Mouse (Mus musculus) olfactory bulb, adult 2 months (tissue): ENCODE results near the gene Efnb3. TPM values are rescaled to one million over a fixed set of nuclear protein-coding genes. Genes with fewer than 3 reads are reported as not detected.

Experiments
- H3K27ac ChIP-seq: fragments of 200-500 bp; 2 replicates; pipeline ENCODE4 v1.5.1; 2012; ENCODE audit warnings: low read depth, low read length; ENCODE audit not compliant: insufficient read depth
- H3K4me1 ChIP-seq: fragments of 200-500 bp; 2 replicates; pipeline ENCODE4 v1.6.1; 2012; ENCODE audit warnings: low read length; ENCODE audit not compliant: control insufficient read depth, insufficient read depth
- H3K4me3 ChIP-seq: fragments of 200-500 bp; 2 replicates; pipeline ENCODE4 v1.5.1; 2012; ENCODE audit warnings: mild to moderate bottlenecking, low read depth, low read length, moderate library complexity; ENCODE audit not compliant: insufficient read depth
- CTCF ChIP-seq: fragments of 200-500 bp; IDR thresholded peaks from 2 replicates; pipeline ENCODE4 v1.5.1; 2012; ENCODE audit warnings: low read depth, mild to moderate bottlenecking, low read length, moderate library complexity; ENCODE audit not compliant: insufficient read depth
- POLR2A ChIP-seq: fragments of 200-500 bp; IDR thresholded peaks from 2 replicates; pipeline ENCODE4 v1.6.1; 2012; ENCODE audit warnings: mild to moderate bottlenecking, low read depth, low read length, moderate library complexity; ENCODE audit not compliant: insufficient read depth
- WGBS: fragments of 180-500 bp; shearing (Covaris S2); methylation state at CpG from one replicate; pipeline ENCODE4 v1.1.7; 2018; 5-methylcytosine and 5-hydroxymethylcytosine counted together
- polyA plus RNA-seq: library from polyadenylated mRNA; stranded (reverse); fragments of >200 nt; gene quantifications from 2 replicates; pipeline ENCODE4 v1.2.4, GENCODE M21; 2012; ENCODE audit warnings: low replicate concordance; ENCODE audit not compliant: missing spikeins, insufficient read depth, insufficient read length

Gene Efnb3
- polyA plus RNA-seq, 1 experiment, result not detected

GRCm38 (mm10) chr11:69589207-69589834 lies 29.3 kb upstream of the Efnb3 start:
- no peak overlapping the region for H3K4me3 ChIP-seq
- H3K27ac ChIP-seq, result no peak overlapping the region
- H3K4me1 ChIP-seq, result no peaks in the 10 kb centered on the region
- TF ChIP-seq CTCF (no peak), POLR2A (no peak)
- WGBS, result 92% methylated on average over 22 of the region's 22 CpGs

- H3K27ac ChIP-seq, result no peak overlapping the region
- H3K4me3 ChIP-seq, result no peak overlapping the region
- WGBS, result 82% methylated on average over 7 of the region's 7 CpGs
- TF ChIP-seq POLR2A (no peak), CTCF (no peak)
- H3K4me1 ChIP-seq, result no peaks in the 10 kb centered on the region
Measured at GRCm38 (mm10) chr11:69585718-69586325, 25.8 kb upstream of the Efnb3 start.

- Histone ChIP-seq H3K27ac (no peak overlapping the region), H3K4me3 (no peak overlapping the region), H3K4me1 (no peaks in the 10 kb centered on the region)
- 90% methylated on average over 13 of the region's 13 CpGs for WGBS
- TF ChIP-seq CTCF (no peak), POLR2A (no peak)
Measured at GRCm38 (mm10) chr11:69584937-69585336, 24.9 kb upstream of the Efnb3 start.

GRCm38 (mm10) chr11:69584008-69584407 lies 24.0 kb upstream of the Efnb3 start:
- Histone ChIP-seq H3K27ac (no peak overlapping the region), H3K4me3 (no peak overlapping the region), H3K4me1 (no peaks in the 10 kb centered on the region)
- 75% methylated on average over 7 of the region's 7 CpGs for whole genome bisulfite sequencing
- no peak for TF ChIP-seq CTCF
- TF ChIP-seq POLR2A, result no peak

- 62% methylated on average over 9 of the region's 9 CpGs for WGBS
- peaks cover 10% of the 10 kb centered on the region for H3K4me1 ChIP-seq
- no peak overlapping the region for H3K27ac ChIP-seq
- no peak for TF ChIP-seq CTCF
- no peak for TF ChIP-seq POLR2A
- H3K4me3 ChIP-seq, result no peak overlapping the region
Measured at GRCm38 (mm10) chr11:69582230-69582805, 22.3 kb upstream of the Efnb3 start.

GRCm38 (mm10) chr11:69581814-69582213 lies 21.8 kb upstream of the Efnb3 start:
- 1% methylated on average over 8 of the region's 8 CpGs for WGBS
- H3K4me1 ChIP-seq, result peaks cover 14% of the 10 kb centered on the region
- H3K27ac ChIP-seq, result 0 out of 2 replicates have a peak overlapping the region, but pooled peaks have one; percentile 19
- TF ChIP-seq POLR2A, result no peak
- TF ChIP-seq CTCF, result no peak
- peak overlapping the region; percentile 67 for H3K4me3 ChIP-seq

GRCm38 (mm10) chr11:69581147-69581688 lies 21.2 kb upstream of the Efnb3 start:
- under 1% methylated on average over 36 of the region's 36 CpGs for WGBS
- Histone ChIP-seq H3K27ac (peak overlapping the region; percentile 81), H3K4me3 (peak overlapping the region; percentile 67), H3K4me1 (peaks cover 15% of the 10 kb centered on the region)
- TF ChIP-seq POLR2A (no peak; the same call in 1 of the 2 replicates), CTCF (no peak)

- Histone ChIP-seq H3K4me3 (peak overlapping the region; percentile 67), H3K27ac (peak overlapping the region; percentile 81), H3K4me1 (peaks cover 15% of the 10 kb centered on the region)
- TF ChIP-seq CTCF, result no peak
- TF ChIP-seq POLR2A, result 0 out of 2 replicates have a peak, but pooled peaks have one; percentile 24
- WGBS, result under 1% methylated on average over 25 of the region's 25 CpGs
Measured at GRCm38 (mm10) chr11:69580572-69581146, 20.7 kb upstream of the Efnb3 start.
